12 mouse cellular contexts compared by ENCODE assay signal in genomic region chr7:96708561-96708960, GRCm38 (mm10).
"Had no signal": no experiment of that assay in that cellular context is flagged by ENCODE, and none has a peak within 500 bp of the region (broad histone marks: within the 10 kb centered on the region; RNA-seq: fewer than 3 reads in every experiment).

No protein-coding gene starts in this region.

- DNase-seq: kidney, adult 2 months; kidney, postnatal 25 days; lung, embryonic 14.5 days; lung, postnatal 10 days; lung, postnatal 4 days; right cerebral cortex, postnatal 4 days; spleen, adult 18-20 months had no signal

- H3K27me3 ChIP-seq: limb, embryonic 15.5 days; neural tube, embryonic 12.5 days had no signal

- ATAC-seq: liver, embryonic 12.5 days; midbrain, embryonic 15.5 days had no signal

- H3K4me2 ChIP-seq: limb, embryonic 15.5 days; liver, embryonic 12.5 days; lung, embryonic 14.5 days; midbrain, embryonic 15.5 days; neural tube, embryonic 12.5 days had no signal

- H3K36me3 ChIP-seq: limb, embryonic 15.5 days; liver, embryonic 12.5 days; midbrain, embryonic 15.5 days had no signal

- H3K4me3 ChIP-seq: limb, embryonic 15.5 days; liver, embryonic 12.5 days; midbrain, embryonic 10.5 days; midbrain, embryonic 15.5 days; neural tube, embryonic 12.5 days had no signal

- H3K4me1 ChIP-seq: midbrain, embryonic 10.5 days; midbrain, embryonic 15.5 days; neural tube, embryonic 12.5 days had no signal

- H3K27ac ChIP-seq: limb, embryonic 15.5 days; liver, embryonic 12.5 days; midbrain, embryonic 10.5 days; midbrain, embryonic 15.5 days; neural tube, embryonic 12.5 days had no signal

- H3K9me3 ChIP-seq: limb, embryonic 15.5 days; liver, embryonic 12.5 days; midbrain, embryonic 10.5 days; midbrain, embryonic 15.5 days; neural tube, embryonic 12.5 days had no signal

- H3K9ac ChIP-seq: limb, embryonic 15.5 days; liver, embryonic 12.5 days; lung, embryonic 14.5 days; midbrain, embryonic 15.5 days; neural tube, embryonic 12.5 days had no signal
